Mouse (Mus musculus) liver, embryonic 15.5 days (tissue): Measurements from ENCODE around the gene Tmem251. TPM values are rescaled to one million over a fixed set of nuclear protein-coding genes. Genes with fewer than 3 reads are reported as not detected.

ENCODE experiments used
- ATAC-seq: fragments of 200-750 bp; cut with Nextera tagmentation; 2 replicates; pipeline ENCODE4 v1.8.0; 2017; ENCODE audit warnings: moderate number of reproducible peaks, mild to moderate bottlenecking, moderate library complexity; ENCODE audit not compliant: insufficient read depth
- H3K27ac ChIP-seq: fragments of 300-500 bp; sonication (generic); replicated peaks from 2 replicates; pipeline ENCODE4 v1.5.1; 2015; ENCODE audit warnings: mild to moderate bottlenecking, inconsistent platforms
- H3K27me3 ChIP-seq: fragments of 300-500 bp; sonication (generic); 2 replicates; pipeline ENCODE4 v1.6.1; 2015; ENCODE audit warnings: mild to moderate bottlenecking, inconsistent platforms
- H3K36me3 ChIP-seq: fragments of 300-500 bp; sonication (generic); replicated peaks from 2 replicates; pipeline ENCODE4 v1.6.1; 2015; ENCODE audit warnings: moderate library complexity, mild to moderate bottlenecking, inconsistent platforms
- H3K4me1 ChIP-seq: fragments of 300-500 bp; sonication (generic); replicated peaks from 2 replicates; pipeline ENCODE4 v1.6.1; 2015; ENCODE audit warnings: inconsistent platforms
- H3K4me2 ChIP-seq: fragments of 300-500 bp; sonication (generic); 2 replicates; pipeline ENCODE4 v1.6.1; 2015; ENCODE audit warnings: moderate library complexity, mild to moderate bottlenecking, inconsistent platforms
- H3K4me3 ChIP-seq: fragments of 300-500 bp; sonication (generic); replicated peaks from 2 replicates; pipeline ENCODE4 v1.5.1; 2015; ENCODE audit warnings: mild to moderate bottlenecking, inconsistent platforms
- H3K9ac ChIP-seq: fragments of 300-500 bp; sonication (generic); 2 replicates; pipeline ENCODE4 v1.6.1; 2015; ENCODE audit warnings: moderate library complexity, mild to moderate bottlenecking, inconsistent platforms
- H3K9me3 ChIP-seq: fragments of 300-500 bp; sonication (generic); replicated peaks from 2 replicates; pipeline ENCODE4 v1.6.1; 2016; ENCODE audit warnings: inconsistent platforms
- WGBS: fragments of 180-500 bp; shearing (Covaris S2); methylation state at CpG from one replicate; pipeline ENCODE4 v1.1.7; 2015; ENCODE audit warnings: mixed read lengths; ENCODE audit not compliant: insufficient replicate concordance; 5-methylcytosine and 5-hydroxymethylcytosine counted together
- polyA plus RNA-seq: library from polyadenylated mRNA; unstranded; fragments of >200 nt; fragmentation: Nextera tagmentation; extraction: Ambion mirVana; gene quantifications from 2 replicates; pipeline ENCODE4 v1.2.1, GENCODE M21; 2015

Gene Tmem251
- polyA plus RNA-seq, 1 experiment from 2014 or later, result 5.7 TPM

DNA sequence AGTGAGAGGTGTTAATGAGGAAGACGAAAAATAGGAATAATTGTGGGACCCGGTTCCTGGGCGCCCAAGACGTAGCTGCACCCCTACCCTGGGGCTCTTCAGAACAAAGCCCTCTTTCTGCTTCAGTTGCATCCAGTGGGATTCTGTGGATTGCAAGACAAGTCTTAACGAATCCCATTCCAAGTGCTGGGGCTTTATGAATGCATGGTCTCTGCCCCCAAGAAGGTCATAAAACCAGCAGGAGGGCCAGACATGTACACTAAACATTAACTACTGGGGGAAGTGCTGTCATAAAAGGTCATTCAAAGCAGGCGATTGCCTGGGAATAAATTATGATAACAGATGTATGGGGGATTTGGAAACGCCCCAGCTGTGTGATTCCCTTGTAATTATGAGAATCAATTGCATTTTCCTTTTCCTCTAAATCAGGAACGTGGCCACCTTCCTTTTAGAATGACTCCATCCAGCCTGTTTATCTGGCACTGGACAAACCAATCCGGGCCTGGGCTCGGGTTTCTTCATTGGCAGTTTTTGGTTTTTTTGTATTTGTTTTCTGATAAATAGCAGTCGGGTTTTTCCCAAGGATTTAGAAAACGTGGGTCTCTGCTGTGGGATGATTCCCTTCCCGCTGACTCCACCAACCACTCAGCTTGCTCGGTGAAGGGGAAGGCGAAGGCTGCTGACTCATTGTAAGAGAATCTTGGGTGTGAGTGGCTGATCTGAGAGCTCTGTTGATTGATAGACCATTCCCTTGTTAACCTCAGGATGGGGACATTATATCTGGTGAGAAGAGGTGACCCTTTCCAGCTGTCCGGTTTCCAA is 12.6 kb upstream of the Tmem251 start:
- peaks cover 27% of the 10 kb centered on the region for H3K4me1 ChIP-seq
- H3K36me3 ChIP-seq, result no peaks in the 10 kb centered on the region
- H3K4me2 ChIP-seq, result peak overlapping the region; percentile 55
- peak overlapping the region; percentile 24; the same call in 1 of the 2 replicates for H3K4me3 ChIP-seq
- WGBS, result 38% methylated on average over 16 of the region's 16 CpGs
- no peak overlapping the region for H3K9ac ChIP-seq
- no peak overlapping the region for H3K27ac ChIP-seq
- no peak for ATAC-seq
- no peaks in the 10 kb centered on the region for H3K9me3 ChIP-seq
- H3K27me3 ChIP-seq, result no peaks in the 10 kb centered on the region

GRCm38 (mm10) chr12:102733381-102733780 is 10.2 kb upstream of the Tmem251 start:
- no peaks in the 10 kb centered on the region for H3K36me3 ChIP-seq
- H3K4me2 ChIP-seq, result no peak overlapping the region
- WGBS, result 6% methylated on average over 5 of the region's 5 CpGs
- no peaks in the 10 kb centered on the region for H3K9me3 ChIP-seq
- no peak overlapping the region for H3K9ac ChIP-seq
- H3K27ac ChIP-seq, result no peak overlapping the region
- peaks cover 27% of the 10 kb centered on the region for H3K4me1 ChIP-seq
- no peak for ATAC-seq
- no peak overlapping the region for H3K4me3 ChIP-seq
- H3K27me3 ChIP-seq, result no peaks in the 10 kb centered on the region

GRCm38 (mm10) chr12:102739096-102739495 is 4.5 kb upstream of the Tmem251 start:
- Histone ChIP-seq H3K4me1 (peaks cover 15% of the 10 kb centered on the region), H3K36me3 (no peaks in the 10 kb centered on the region), H3K27me3 (no peaks in the 10 kb centered on the region), H3K9ac (no peak overlapping the region), H3K4me2 (no peak overlapping the region), H3K4me3 (no peak overlapping the region), H3K9me3 (no peaks in the 10 kb centered on the region), H3K27ac (no peak overlapping the region)
- 70% methylated on average over 5 of the region's 5 CpGs for WGBS
- no peak for ATAC-seq

- Histone ChIP-seq H3K27me3 (no peaks in the 10 kb centered on the region), H3K36me3 (no peaks in the 10 kb centered on the region), H3K27ac (no peak overlapping the region), H3K4me1 (peaks cover 25% of the 10 kb centered on the region), H3K4me3 (no peak overlapping the region), H3K4me2 (no peak overlapping the region), H3K9me3 (no peaks in the 10 kb centered on the region), H3K9ac (no peak overlapping the region)
- WGBS, result 57% methylated on average over 3 of the region's 3 CpGs
- no peak for ATAC-seq
Measured at GRCm38 (mm10) chr12:102740285-102740684, 3.3 kb upstream of the Tmem251 start.

DNA sequence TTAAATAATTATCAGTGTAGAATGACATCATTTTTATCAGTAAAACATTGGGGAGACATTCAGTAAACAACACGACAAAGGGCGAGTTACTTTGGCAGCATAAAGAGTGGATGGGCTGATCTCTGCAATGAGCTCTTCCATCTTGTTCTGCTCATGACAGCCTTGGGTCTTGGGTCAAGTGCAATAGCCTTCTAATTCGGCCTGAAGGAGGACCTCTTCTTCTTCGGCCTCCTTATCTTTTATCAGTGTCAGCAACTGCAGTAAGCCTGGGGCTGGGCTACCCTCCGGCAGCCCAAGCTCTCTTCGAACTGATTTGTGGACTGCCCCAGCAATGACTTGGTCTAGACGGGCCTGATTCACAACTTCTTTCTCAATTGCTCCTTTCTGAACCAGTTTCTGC is 1.5 kb upstream of the Tmem251 start:
- H3K9ac ChIP-seq, result no peak overlapping the region
- 0 out of 2 replicates have a peak, but pooled peaks cover 11% of the 10 kb centered on the region for H3K36me3 ChIP-seq
- H3K4me2 ChIP-seq, result peak overlapping the region; percentile 78; the same call in 1 of the 2 replicates
- no peak for ATAC-seq
- H3K4me3 ChIP-seq, result no peak overlapping the region
- 45% methylated on average over 7 of the region's 7 CpGs for WGBS
- H3K4me1 ChIP-seq, result peaks cover 31% of the 10 kb centered on the region
- H3K27me3 ChIP-seq, result no peaks in the 10 kb centered on the region
- H3K9me3 ChIP-seq, result no peaks in the 10 kb centered on the region
- H3K27ac ChIP-seq, result no peak overlapping the region

DNA sequence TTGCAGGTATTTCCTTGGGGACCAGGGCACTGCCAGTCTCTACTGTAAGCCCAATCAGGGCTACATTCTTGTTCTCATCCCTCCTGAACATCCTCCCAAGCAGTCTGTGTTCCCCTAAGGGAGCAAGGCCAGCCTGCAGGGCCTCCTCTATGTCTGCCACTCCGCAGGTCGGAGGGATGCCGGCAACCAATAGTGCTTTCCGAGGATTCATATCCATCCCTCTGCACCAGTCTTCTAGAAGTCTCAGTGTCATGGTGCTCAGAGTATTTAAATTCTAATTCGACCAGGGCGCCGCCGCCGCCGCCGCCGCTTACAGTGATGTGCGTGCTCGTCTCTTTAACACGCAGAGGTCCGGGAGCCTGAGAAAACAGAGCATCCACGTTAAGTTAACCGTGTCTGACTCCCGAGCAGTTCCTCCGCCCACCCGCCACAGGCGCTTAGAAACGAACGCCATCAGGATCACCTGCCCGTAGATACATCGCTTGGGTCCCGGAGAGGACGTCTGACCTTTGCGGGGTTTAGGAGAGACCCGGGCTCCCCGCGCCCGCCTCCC is 450 bp upstream of the Tmem251 start:
- peak; percentile 62 for ATAC-seq
- Histone ChIP-seq H3K4me2 (peak overlapping the region; percentile 78), H3K36me3 (peaks cover 21% of the 10 kb centered on the region), H3K9ac (peak overlapping the region; percentile 92), H3K9me3 (no peaks in the 10 kb centered on the region), H3K27me3 (no peaks in the 10 kb centered on the region), H3K4me3 (peak overlapping the region; percentile 92), H3K27ac (peak overlapping the region; percentile 96), H3K4me1 (peaks cover 31% of the 10 kb centered on the region)
- 1% methylated on average over 33 of the region's 33 CpGs for WGBS

GRCm38 (mm10) chr12:102744839-102745238 is 1.3 kb downstream of the Tmem251 start:
- peaks cover 34% of the 10 kb centered on the region for H3K36me3 ChIP-seq
- peak overlapping the region; percentile 92 for H3K9ac ChIP-seq
- 18% methylated on average over 6 of the region's 6 CpGs for WGBS
- H3K4me1 ChIP-seq, result peaks cover 43% of the 10 kb centered on the region
- peak overlapping the region; percentile 78 for H3K4me2 ChIP-seq
- ATAC-seq, result no peak
- H3K27me3 ChIP-seq, result no peaks in the 10 kb centered on the region
- peak overlapping the region; percentile 92 for H3K4me3 ChIP-seq
- peak overlapping the region; percentile 96 for H3K27ac ChIP-seq
- no peaks in the 10 kb centered on the region for H3K9me3 ChIP-seq

DNA sequence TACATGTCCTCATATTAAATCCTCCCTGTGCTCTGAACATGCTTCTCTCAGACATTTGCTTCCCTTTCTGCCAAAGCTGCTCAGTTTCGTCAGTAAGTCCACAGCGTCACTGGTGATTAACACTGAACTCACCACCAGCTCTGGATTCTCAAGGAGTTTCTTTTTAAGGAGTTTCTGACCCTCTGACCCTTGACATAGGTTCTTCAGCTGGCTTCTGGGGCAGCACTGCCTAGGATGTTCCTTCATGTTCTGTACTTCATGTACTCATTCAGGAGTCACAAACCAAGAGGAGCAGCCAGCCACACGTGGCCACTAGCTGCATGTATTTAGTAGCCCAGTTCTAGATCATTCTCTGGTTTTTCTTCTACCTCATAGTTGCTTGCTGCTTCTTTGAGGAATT is 4.7 kb downstream of the Tmem251 start:
- H3K36me3 ChIP-seq, result peaks cover 34% of the 10 kb centered on the region
- H3K27me3 ChIP-seq, result no peaks in the 10 kb centered on the region
- H3K9me3 ChIP-seq, result no peaks in the 10 kb centered on the region
- no peak overlapping the region for H3K27ac ChIP-seq
- H3K4me1 ChIP-seq, result peaks cover 30% of the 10 kb centered on the region
- H3K4me2 ChIP-seq, result no peak overlapping the region
- ATAC-seq, result no peak
- H3K9ac ChIP-seq, result no peak overlapping the region
- WGBS, result 78% methylated on average over 3 of the region's 3 CpGs
- no peak overlapping the region for H3K4me3 ChIP-seq

- peaks cover 6% of the 10 kb centered on the region for H3K36me3 ChIP-seq
- peak overlapping the region; percentile 70; the same call in 1 of the 2 replicates for H3K9ac ChIP-seq
- H3K4me3 ChIP-seq, result peak overlapping the region; percentile 80
- no peaks in the 10 kb centered on the region for H3K9me3 ChIP-seq
- H3K4me2 ChIP-seq, result peak overlapping the region; percentile 83
- peaks cover 41% of the 10 kb centered on the region for H3K4me1 ChIP-seq
- ATAC-seq, result no peak
- no peak overlapping the region for H3K27ac ChIP-seq
- WGBS, result 73% methylated on average over 7 of the region's 7 CpGs
- no peaks in the 10 kb centered on the region for H3K27me3 ChIP-seq
Measured at GRCm38 (mm10) chr12:102756304-102756703, 12.7 kb downstream of the Tmem251 start.

DNA sequence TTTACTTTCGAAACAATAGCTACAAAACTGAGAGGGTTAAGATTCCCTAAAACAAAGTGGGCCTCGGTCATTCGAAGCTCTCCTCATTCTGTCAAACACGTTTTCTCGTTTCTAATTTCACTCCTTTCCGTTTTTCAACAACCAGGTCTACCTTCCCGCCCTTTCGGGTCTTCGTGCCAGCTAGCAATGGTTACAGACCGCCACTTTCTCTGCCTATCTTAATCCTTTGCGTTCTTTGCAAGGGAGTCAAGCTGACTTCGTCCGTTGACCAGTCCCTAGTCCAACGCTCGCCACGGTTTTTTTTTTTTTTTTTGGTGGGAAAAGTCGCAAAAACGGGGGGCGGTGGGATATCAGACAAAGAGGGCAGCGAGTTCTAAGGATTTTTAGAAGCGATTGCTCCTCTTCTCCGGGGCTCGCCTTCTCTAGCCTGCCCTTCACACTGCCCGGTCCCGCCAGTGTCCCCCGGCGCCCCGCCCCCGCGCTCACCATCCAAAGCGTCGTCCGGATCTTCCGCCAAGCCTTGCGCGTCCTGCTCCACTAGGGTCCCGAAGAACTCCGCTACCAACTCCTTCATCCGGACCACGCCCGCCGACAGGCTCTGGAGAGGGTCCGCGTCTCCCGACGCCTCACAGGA is 13.6 kb downstream of the Tmem251 start:
- peak overlapping the region; percentile 80 for H3K4me3 ChIP-seq
- no peaks in the 10 kb centered on the region for H3K9me3 ChIP-seq
- H3K36me3 ChIP-seq, result peaks cover 7% of the 10 kb centered on the region
- no peaks in the 10 kb centered on the region for H3K27me3 ChIP-seq
- peak overlapping the region; percentile 83 for H3K4me2 ChIP-seq
- peak overlapping the region; percentile 84 for H3K27ac ChIP-seq
- peaks cover 41% of the 10 kb centered on the region for H3K4me1 ChIP-seq
- 1% methylated on average over 46 of the region's 46 CpGs for WGBS
- ATAC-seq, result peak; percentile 82
- peak overlapping the region; percentile 70 for H3K9ac ChIP-seq
